Mouse (Mus musculus) cerebral cortex, adult 2 months (tissue): ENCODE measurements around the gene Vmn1r163.

Source experiments
- WGBS: fragments of 180-500 bp; shearing (Covaris S2); methylation state at CpG from one replicate; pipeline ENCODE4 v1.1.7; 2018; 5-methylcytosine and 5-hydroxymethylcytosine counted together

Vmn1r163 gene

DNA sequence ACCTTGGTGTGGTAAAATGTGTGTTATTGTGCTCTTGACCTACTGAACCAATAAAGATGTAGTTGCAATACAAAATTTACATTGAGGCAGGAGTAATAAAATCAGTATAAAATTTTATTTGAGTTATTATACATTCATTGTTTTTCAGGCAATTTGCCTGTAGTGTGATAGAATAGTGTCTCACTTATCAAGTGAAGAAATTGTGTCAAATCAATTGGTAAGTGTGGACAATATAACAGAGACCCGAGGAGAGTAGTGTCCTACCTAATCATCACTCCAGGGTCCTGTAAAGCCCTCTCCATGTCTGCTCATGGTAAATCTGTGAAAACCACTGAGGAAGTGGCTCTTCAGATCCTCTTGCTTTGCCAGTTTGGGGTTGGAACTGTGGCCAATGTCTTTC is at the start of gene Vmn1r163:
TSS of gene Vmn1r163 (plus strand) at position 301 of the 400 bp plus-strand sequence.
- no CpG with 5 or more reads among the region's 1 CpGs for WGBS

DNA sequence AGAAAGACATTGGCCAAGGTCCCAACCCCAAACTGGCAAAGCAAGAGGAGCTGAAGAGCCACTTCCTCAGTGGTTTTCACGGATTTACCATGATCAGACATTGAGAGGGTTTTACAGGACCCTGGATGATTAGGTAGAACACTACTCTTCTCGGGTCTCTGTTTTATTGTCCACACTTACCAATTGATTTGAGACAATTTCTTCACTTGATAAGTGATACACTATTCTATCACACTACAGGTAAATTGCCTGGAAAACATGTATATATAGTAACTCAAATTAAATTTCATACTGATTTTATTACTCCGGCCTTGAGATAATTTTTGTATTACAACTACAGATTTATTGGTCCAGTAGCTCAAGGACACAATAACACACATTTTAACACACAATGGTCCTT is 35.5 kb upstream of the Vmn1r163 start, which contains the start of gene Gm4216:
TSS of gene Gm4216 (minus strand) at position 101 of the 400 bp plus-strand sequence.
- WGBS, result no CpG with 5 or more reads among the region's 3 CpGs

- no CpG with 5 or more reads among the region's 1 CpGs for WGBS
These were observed 12.0 kb downstream of the Vmn1r163 start, which contains the start of gene Gm8720 for GRCm38 (mm10) chr7:23067356-23067755. Gm8720 (minus strand) TSS chr7:23067456.
